Mouse (Mus musculus): Measurements from ENCODE around the gene Gnmt. TPM values are rescaled to one million over a fixed set of nuclear protein-coding genes. Genes with fewer than 3 reads are reported as not detected.

The Gnmt gene
- polyA plus RNA-seq, 1 experiment from 2014 or later = 1.6 TPM

- peaks cover 60% of the 10 kb centered on the region for H3K36me3 ChIP-seq (ENCODE audit: control insufficient read depth, insufficient read depth, low read length)
Observed at GRCm38 (mm10) chr17:46685913-46686312, 43.1 kb downstream of the Gnmt start.

GRCm38 (mm10) chr17:46682654-46683389, 46.1 kb downstream of the Gnmt start:
- 88% methylated on average over 16 of the region's 16 CpGs for WGBS
- ATAC-seq (ENCODE audit: insufficient number of reproducible peaks, insufficient read depth, low FRiP score, low read depth) = no peak
- Histone ChIP-seq H3K36me3 (ENCODE audit: control insufficient read depth, insufficient read depth, low read length) (peaks cover 58% of the 10 kb centered on the region), H3K4me1 (ENCODE audit: control insufficient read depth in 2 of 2, insufficient read depth in 2 of 2, low read length in 2 of 2) (peaks cover 14 to 31% of the 10 kb centered on the region in 2 experiments), H3K9me3 (ENCODE audit: control insufficient read depth, low read length) (no peaks in the 10 kb centered on the region), H3K4me3 (ENCODE audit: control insufficient read depth in 1 of 2, insufficient read depth in 1 of 2, low read depth in 1 of 2, low read length in 2 of 2) (no peak overlapping the region), H3K4me2 (ENCODE audit: low read length) (no peak overlapping the region), H3K27me3 (ENCODE audit: control insufficient read depth, insufficient read depth, low read length) (no peaks in the 10 kb centered on the region), H3K9ac (ENCODE audit: low read length) (no peak overlapping the region), H3K27ac (replicated peaks in 1 of 2; ENCODE audit: control insufficient read depth in 1 of 2, insufficient read depth in 1 of 2, low read depth in 2 of 2, low read length in 2 of 2) (no peak overlapping the region)

More at GRCm38 (mm10) chr17:46685913-46686312, 43.1 kb downstream of the Gnmt start:
- no peaks in the 10 kb centered on the region for H3K9me3 ChIP-seq (ENCODE audit: control insufficient read depth, low read length)
- H3K4me2 ChIP-seq (ENCODE audit: low read length) = no peak overlapping the region
- H3K9ac ChIP-seq (ENCODE audit: low read length) = no peak overlapping the region
- H3K4me1 ChIP-seq (ENCODE audit: control insufficient read depth in 2 of 2, insufficient read depth in 2 of 2, low read length in 2 of 2) = peaks cover 3 to 12% of the 10 kb centered on the region in 2 experiments; a peak in 3 of 4 replicates
- H3K4me3 ChIP-seq (ENCODE audit: control insufficient read depth in 1 of 2, insufficient read depth in 1 of 2, low read depth in 1 of 2, low read length in 2 of 2) = no peak overlapping the region
- 90% methylated on average over 6 of the region's 6 CpGs for WGBS
- H3K27me3 ChIP-seq (ENCODE audit: control insufficient read depth, insufficient read depth, low read length) = no peaks in the 10 kb centered on the region
- no peak for ATAC-seq (ENCODE audit: insufficient number of reproducible peaks, insufficient read depth, low FRiP score, low read depth)
- H3K27ac ChIP-seq (replicated peaks in 1 of 2; ENCODE audit: control insufficient read depth in 1 of 2, insufficient read depth in 1 of 2, low read depth in 2 of 2, low read length in 2 of 2) = no peak overlapping the region

DNA sequence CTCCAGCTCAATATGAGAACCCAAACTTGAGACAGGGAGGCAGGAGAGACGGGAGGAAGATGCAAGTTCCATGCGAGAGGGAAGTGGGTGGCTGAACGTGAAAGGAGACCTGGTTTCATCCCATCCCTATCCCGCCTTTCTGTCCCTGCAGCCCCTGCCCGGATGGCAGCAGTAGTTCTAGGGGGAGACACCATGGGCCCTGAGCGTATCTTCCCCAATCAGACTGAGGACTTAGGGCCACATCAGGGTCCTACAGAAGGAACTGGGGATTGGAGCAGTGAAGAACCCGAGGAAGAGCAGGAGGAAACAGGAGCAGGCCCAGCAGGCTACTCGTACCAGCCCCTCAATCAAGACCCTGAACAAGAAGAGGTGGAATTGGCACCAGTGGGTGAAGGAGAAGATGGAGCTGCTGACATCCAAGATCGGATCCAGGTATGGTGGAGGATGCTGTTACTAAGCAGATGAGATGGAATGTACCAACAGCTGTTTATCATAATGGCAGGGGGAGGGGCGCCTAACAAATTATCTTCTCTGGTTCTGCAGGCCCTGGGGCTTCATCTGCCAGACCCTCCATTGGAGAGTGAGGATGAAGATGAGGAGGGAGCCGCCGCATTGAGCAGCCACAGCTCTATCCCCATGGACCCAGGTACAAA, 47.4 kb downstream of the Gnmt start:
- Histone ChIP-seq H3K4me1 (ENCODE audit: control insufficient read depth in 2 of 2, insufficient read depth in 2 of 2, low read length in 2 of 2) (peaks cover 14 to 31% of the 10 kb centered on the region in 2 experiments), H3K9me3 (ENCODE audit: control insufficient read depth, low read length) (no peaks in the 10 kb centered on the region), H3K4me3 (ENCODE audit: control insufficient read depth in 1 of 2, insufficient read depth in 1 of 2, low read depth in 1 of 2, low read length in 2 of 2) (peak overlapping the region; percentile 66 to 78), H3K4me2 (ENCODE audit: low read length) (peak overlapping the region; percentile 94), H3K9ac (ENCODE audit: low read length) (peak overlapping the region; percentile 77), H3K36me3 (ENCODE audit: control insufficient read depth, insufficient read depth, low read length) (peaks cover 60% of the 10 kb centered on the region), H3K27ac (replicated peaks in 1 of 2; ENCODE audit: control insufficient read depth in 1 of 2, insufficient read depth in 1 of 2, low read depth in 2 of 2, low read length in 2 of 2) (peak overlapping the region; percentile 40 to 69; a peak in 3 of 4 replicates), H3K27me3 (ENCODE audit: control insufficient read depth, insufficient read depth, low read length) (no peaks in the 10 kb centered on the region)
- no peak for ATAC-seq (ENCODE audit: insufficient number of reproducible peaks, insufficient read depth, low FRiP score, low read depth)
- 27% methylated on average over 12 of the region's 12 CpGs for WGBS

DNA sequence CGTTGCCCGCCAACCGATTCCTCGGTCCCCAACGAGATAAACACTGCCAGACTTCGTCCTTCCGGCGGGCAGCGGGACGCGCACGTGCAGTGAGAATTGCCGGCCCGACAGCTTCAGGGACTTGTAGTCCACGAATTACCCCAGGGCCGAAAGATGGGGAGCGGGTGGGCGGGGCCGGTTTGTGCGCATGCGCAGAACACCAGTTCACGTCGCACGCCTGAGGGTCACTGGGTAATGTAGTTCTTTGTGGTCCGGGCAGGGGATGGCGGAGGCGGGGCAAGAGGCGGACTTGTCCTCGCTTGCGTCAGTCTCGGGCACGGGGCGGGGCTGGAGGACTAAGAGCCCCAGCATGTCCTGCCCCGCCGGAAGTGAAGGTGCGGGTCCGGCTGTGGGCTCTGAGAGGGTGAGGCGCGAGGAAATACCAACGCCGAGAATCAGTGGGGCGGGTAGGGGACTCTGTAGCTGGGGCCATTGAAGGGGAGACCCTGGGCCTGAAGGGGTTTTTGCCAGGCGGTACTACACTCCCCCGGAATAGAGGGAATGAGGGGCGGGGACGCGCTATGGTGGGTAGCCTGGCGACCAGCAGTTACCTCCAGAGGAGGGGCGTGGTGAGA, 48.1 kb downstream of the Gnmt start, which contains the start of gene Klhdc3:
Gene Klhdc3, minus strand, starts transcription at position 155 of the 614 bp plus-strand sequence.
- no peaks in the 10 kb centered on the region for H3K9me3 ChIP-seq (ENCODE audit: control insufficient read depth, low read length)
- ATAC-seq (ENCODE audit: insufficient number of reproducible peaks, insufficient read depth, low FRiP score, low read depth) = peak; percentile 96
- H3K27me3 ChIP-seq (ENCODE audit: control insufficient read depth, insufficient read depth, low read length) = no peaks in the 10 kb centered on the region
- peak within 1 kb of the TSS; percentile 91 to 93 for H3K27ac ChIP-seq (replicated peaks in 1 of 2; ENCODE audit: control insufficient read depth in 1 of 2, insufficient read depth in 1 of 2, low read depth in 2 of 2, low read length in 2 of 2)
- WGBS = under 1% methylated on average over 49 of the region's 49 CpGs
- H3K9ac ChIP-seq (ENCODE audit: low read length) = peak within 1 kb of the TSS; percentile 83
- peak within 1 kb of the TSS; percentile 66 to 78 for H3K4me3 ChIP-seq (ENCODE audit: control insufficient read depth in 1 of 2, insufficient read depth in 1 of 2, low read depth in 1 of 2, low read length in 2 of 2)
- H3K4me2 ChIP-seq (ENCODE audit: low read length) = peak within 1 kb of the TSS; percentile 94
- peaks cover 14 to 31% of the 10 kb centered on the region in 2 experiments for H3K4me1 ChIP-seq (ENCODE audit: control insufficient read depth in 2 of 2, insufficient read depth in 2 of 2, low read length in 2 of 2)
- H3K36me3 ChIP-seq (ENCODE audit: control insufficient read depth, insufficient read depth, low read length) = peaks cover 60% of the 10 kb centered on the region

DNA sequence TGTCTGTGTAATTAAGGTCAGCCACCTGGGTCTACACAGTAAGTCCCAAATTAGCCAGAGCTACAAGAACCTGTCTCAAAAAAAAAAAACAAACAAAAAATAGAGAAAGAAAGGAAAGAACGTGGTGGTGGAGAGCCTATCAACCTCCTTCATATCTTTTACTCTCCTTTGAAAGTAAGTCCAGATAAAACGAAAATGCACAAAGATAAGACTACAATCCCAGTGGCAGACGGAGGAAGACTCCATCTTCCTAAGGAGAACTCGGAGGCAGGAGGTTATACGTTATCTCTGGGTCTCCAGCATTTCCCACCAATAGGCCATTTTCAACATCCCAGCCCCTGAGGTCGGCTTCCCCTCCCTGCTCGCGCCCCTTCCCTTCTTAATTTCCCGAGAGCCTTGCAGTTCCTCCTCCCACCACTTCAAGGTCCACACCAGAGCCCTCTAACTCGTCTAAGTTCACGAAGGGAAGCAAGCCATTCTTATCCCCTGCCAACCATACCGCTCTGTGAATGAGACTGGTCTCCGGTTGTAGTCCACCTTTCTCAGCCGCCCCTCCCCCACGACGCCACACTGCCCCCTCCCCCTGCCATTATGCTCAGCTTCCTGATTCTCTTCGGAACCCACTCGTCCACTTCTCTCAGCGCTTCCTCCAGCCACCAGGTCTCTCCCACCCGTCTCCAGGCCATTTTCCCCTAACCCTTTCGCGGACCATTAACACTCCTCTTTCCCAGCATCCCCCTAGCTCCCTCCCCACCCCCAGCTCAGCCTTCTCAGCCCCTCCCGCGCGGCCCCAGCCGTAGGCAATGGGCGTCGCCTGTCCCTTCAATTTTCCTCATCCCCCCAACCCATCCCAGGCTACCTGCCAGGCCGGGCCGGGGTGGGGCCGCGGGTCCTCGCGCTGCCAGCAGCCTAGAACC, 48.9 kb downstream of the Gnmt start:
- Histone ChIP-seq H3K4me3 (ENCODE audit: control insufficient read depth in 1 of 2, insufficient read depth in 1 of 2, low read depth in 1 of 2, low read length in 2 of 2) (peak overlapping the region; percentile 66 to 78), H3K4me1 (ENCODE audit: control insufficient read depth in 2 of 2, insufficient read depth in 2 of 2, low read length in 2 of 2) (peaks cover 14 to 31% of the 10 kb centered on the region in 2 experiments), H3K4me2 (ENCODE audit: low read length) (peak overlapping the region; percentile 84), H3K9me3 (ENCODE audit: control insufficient read depth, low read length) (no peaks in the 10 kb centered on the region), H3K27ac (replicated peaks in 1 of 2; ENCODE audit: control insufficient read depth in 1 of 2, insufficient read depth in 1 of 2, low read depth in 2 of 2, low read length in 2 of 2) (peak overlapping the region; percentile 91 to 93), H3K27me3 (ENCODE audit: control insufficient read depth, insufficient read depth, low read length) (no peaks in the 10 kb centered on the region), H3K9ac (ENCODE audit: low read length) (peak overlapping the region; percentile 83), H3K36me3 (ENCODE audit: control insufficient read depth, insufficient read depth, low read length) (peaks cover 60% of the 10 kb centered on the region)
- WGBS = under 1% methylated on average over 34 of the region's 34 CpGs
- peak; percentile 2 for ATAC-seq (ENCODE audit: insufficient number of reproducible peaks, insufficient read depth, low FRiP score, low read depth)

DNA sequence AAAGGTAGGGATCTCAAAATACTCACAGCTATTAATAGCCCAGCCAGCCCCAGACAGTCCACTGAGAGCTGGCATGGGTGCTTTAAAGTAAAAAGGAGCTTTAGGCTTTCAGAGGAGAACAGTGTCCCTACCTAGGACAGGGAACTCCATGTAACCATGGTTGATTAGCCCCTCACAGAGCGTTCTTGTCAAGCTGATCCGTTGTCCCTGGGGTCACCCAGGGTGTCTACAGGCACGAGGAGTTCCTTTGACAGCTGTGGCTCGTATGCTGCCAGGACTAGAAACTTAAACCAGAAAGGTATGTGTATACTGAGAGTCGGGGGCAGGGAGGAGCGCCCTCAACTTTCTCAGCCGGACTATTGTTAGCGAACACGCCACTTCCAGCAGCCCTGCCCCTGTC, 50.1 kb downstream of the Gnmt start:
- Histone ChIP-seq H3K4me2 (ENCODE audit: low read length) (peak overlapping the region; percentile 84), H3K4me3 (ENCODE audit: control insufficient read depth in 1 of 2, insufficient read depth in 1 of 2, low read depth in 1 of 2, low read length in 2 of 2) (peak overlapping the region; percentile 66 to 78), H3K27ac (replicated peaks in 1 of 2; ENCODE audit: control insufficient read depth in 1 of 2, insufficient read depth in 1 of 2, low read depth in 2 of 2, low read length in 2 of 2) (peak overlapping the region; percentile 91 to 93), H3K9ac (ENCODE audit: low read length) (peak overlapping the region; percentile 83), H3K9me3 (ENCODE audit: control insufficient read depth, low read length) (no peaks in the 10 kb centered on the region), H3K27me3 (ENCODE audit: control insufficient read depth, insufficient read depth, low read length) (no peaks in the 10 kb centered on the region), H3K36me3 (ENCODE audit: control insufficient read depth, insufficient read depth, low read length) (peaks cover 54% of the 10 kb centered on the region), H3K4me1 (ENCODE audit: control insufficient read depth in 2 of 2, insufficient read depth in 2 of 2, low read length in 2 of 2) (peaks cover 18 to 32% of the 10 kb centered on the region in 2 experiments)
- WGBS = 12% methylated on average over 9 of the region's 9 CpGs
- no peak for ATAC-seq (ENCODE audit: insufficient number of reproducible peaks, insufficient read depth, low FRiP score, low read depth)

GRCm38 (mm10) chr17:46678416-46678815, 50.6 kb downstream of the Gnmt start, which contains the start of gene Mea1:
Mea1 (plus strand) TSS chr17:46678793.
- WGBS = 67% methylated on average over 8 of the region's 9 CpGs
- H3K27me3 ChIP-seq (ENCODE audit: control insufficient read depth, insufficient read depth, low read length) = no peaks in the 10 kb centered on the region
- peaks cover 49% of the 10 kb centered on the region for H3K36me3 ChIP-seq (ENCODE audit: control insufficient read depth, insufficient read depth, low read length)
- peak within 1 kb of the TSS; percentile 92 to 93 for H3K27ac ChIP-seq (replicated peaks in 1 of 2; ENCODE audit: control insufficient read depth in 1 of 2, insufficient read depth in 1 of 2, low read depth in 2 of 2, low read length in 2 of 2)
- no peaks in the 10 kb centered on the region for H3K9me3 ChIP-seq (ENCODE audit: control insufficient read depth, low read length)
- H3K4me3 ChIP-seq (ENCODE audit: control insufficient read depth in 1 of 2, insufficient read depth in 1 of 2, low read depth in 1 of 2, low read length in 2 of 2) = peak within 1 kb of the TSS; percentile 66 to 78
- peak within 1 kb of the TSS; percentile 84 for H3K4me2 ChIP-seq (ENCODE audit: low read length)
- H3K4me1 ChIP-seq (ENCODE audit: control insufficient read depth in 2 of 2, insufficient read depth in 2 of 2, low read length in 2 of 2) = peaks cover 18 to 31% of the 10 kb centered on the region in 2 experiments
- ATAC-seq (ENCODE audit: insufficient number of reproducible peaks, insufficient read depth, low FRiP score, low read depth) = no peak
- H3K9ac ChIP-seq (ENCODE audit: low read length) = peak within 1 kb of the TSS; percentile 83
